Mouse (Mus musculus) intestine, postnatal 0 days (tissue): Measurements from ENCODE around the gene Myh6. TPM values are rescaled to one million over a fixed set of nuclear protein-coding genes. Genes with fewer than 3 reads are reported as not detected.

Experiments
- ATAC-seq: fragments of 200-750 bp; cut with Nextera tagmentation; 2 replicates; pipeline ENCODE4 v1.8.0; 2017; ENCODE audit warnings: mild to moderate bottlenecking, moderate TSS enrichment, moderate library complexity
- H3K27ac ChIP-seq: fragments of 300-500 bp; sonication (generic); 2 replicates; pipeline ENCODE4 v1.5.1; 2014; ENCODE audit warnings: mild to moderate bottlenecking, low read depth, low read length, moderate library complexity
- H3K27me3 ChIP-seq: fragments of 300-500 bp; sonication (generic); replicated peaks from 2 replicates; pipeline ENCODE4 v1.6.1; 2014; ENCODE audit warnings: low read length, mixed read lengths; ENCODE audit not compliant: control insufficient read depth, insufficient read depth
- H3K36me3 ChIP-seq: fragments of 300-500 bp; sonication (generic); 2 replicates; pipeline ENCODE4 v1.6.1; 2014; ENCODE audit warnings: mild to moderate bottlenecking, moderate library complexity; ENCODE audit not compliant: control insufficient read depth, insufficient read depth
- H3K4me1 ChIP-seq: fragments of 300-500 bp; sonication (generic); replicated peaks from 2 replicates; pipeline ENCODE4 v1.6.1; 2014; ENCODE audit warnings: antibody characterized with exemption, low read length, mixed read lengths; ENCODE audit not compliant: control insufficient read depth, insufficient read depth
- H3K4me2 ChIP-seq: fragments of 300-500 bp; sonication (generic); replicated peaks from 2 replicates; pipeline ENCODE4 v1.6.1; 2014; ENCODE audit warnings: low read depth, mild to moderate bottlenecking, moderate library complexity
- H3K4me3 ChIP-seq: fragments of 300-500 bp; sonication (generic); 2 replicates; pipeline ENCODE4 v1.5.1; 2014; ENCODE audit warnings: low read depth, low read length
- H3K9ac ChIP-seq: fragments of 300-500 bp; sonication (generic); 2 replicates; pipeline ENCODE4 v1.6.1; 2014; ENCODE audit warnings: mild to moderate bottlenecking, low read depth, low read length
- H3K9me3 ChIP-seq: fragments of 300-500 bp; sonication (generic); 2 replicates; pipeline ENCODE4 v1.6.1; 2016; ENCODE audit warnings: mixed run types; ENCODE audit not compliant: control insufficient read depth
- CTCF ChIP-seq: sonication (generic); IDR thresholded peaks from 2 replicates; pipeline ENCODE4 v1.5.1; 2016; ENCODE audit warnings: low read depth, mild to moderate bottlenecking, control low read depth, antibody characterized with exemption, moderate library complexity
- WGBS: fragments of 180-500 bp; shearing (Covaris S2); extraction: QIAGEN DNeasy Blood & Tissue Kit; methylation state at CpG from one replicate; pipeline ENCODE4 v1.1.7; 2014; 5-methylcytosine and 5-hydroxymethylcytosine counted together
- polyA plus RNA-seq: library from polyadenylated mRNA; unstranded; fragments of >200 nt; fragmentation: Nextera tagmentation; extraction: Ambion mirVana; gene quantifications from 2 replicates; pipeline ENCODE4 v1.2.1, GENCODE M21; 2015

The Myh6 gene
- polyA plus RNA-seq, 1 experiment from 2014 or later = 0.53 TPM

- Histone ChIP-seq H3K4me2 (no peak overlapping the region), H3K27ac (no peak overlapping the region), H3K4me3 (no peak overlapping the region), H3K9ac (no peak overlapping the region), H3K27me3 (0 out of 2 replicates have a peak, but pooled peaks cover 3% of the 10 kb centered on the region), H3K9me3 (no peaks in the 10 kb centered on the region), H3K4me1 (no peaks in the 10 kb centered on the region), H3K36me3 (no peaks in the 10 kb centered on the region)
- WGBS = 46% methylated on average over 6 of the region's 6 CpGs
- no peak for TF ChIP-seq CTCF
- no peak for ATAC-seq
Observed at GRCm38 (mm10) chr14:54936831-54937160, 29.9 kb downstream of the Myh6 start.

- no peaks in the 10 kb centered on the region for H3K4me1 ChIP-seq
- TF ChIP-seq CTCF = peak; percentile 49
- no peak for ATAC-seq
- no peak within 1 kb of the TSS for H3K9ac ChIP-seq
- H3K36me3 ChIP-seq = no peaks in the 10 kb centered on the region
- no peak within 1 kb of the TSS for H3K4me2 ChIP-seq
- no peak within 1 kb of the TSS for H3K4me3 ChIP-seq
- WGBS = 48% methylated on average over 8 of the region's 8 CpGs
- H3K27me3 ChIP-seq = 0 out of 2 replicates have a peak, but pooled peaks cover 3% of the 10 kb centered on the region
- H3K9me3 ChIP-seq = no peaks in the 10 kb centered on the region
- H3K27ac ChIP-seq = no peak within 1 kb of the TSS
Observed at GRCm38 (mm10) chr14:54935904-54936830, 30.6 kb downstream of the Myh6 start, which contains the start of gene Cmtm5. Cmtm5 (plus strand) TSS chr14:54936261.

- Histone ChIP-seq H3K4me2 (no peak within 1 kb of the TSS), H3K9ac (no peak within 1 kb of the TSS), H3K4me3 (no peak within 1 kb of the TSS), H3K27me3 (0 out of 2 replicates have a peak, but pooled peaks cover 6% of the 10 kb centered on the region), H3K36me3 (no peaks in the 10 kb centered on the region), H3K9me3 (no peaks in the 10 kb centered on the region), H3K4me1 (no peaks in the 10 kb centered on the region), H3K27ac (no peak within 1 kb of the TSS)
- no peak for TF ChIP-seq CTCF
- WGBS = 44% methylated on average over 6 of the region's 6 CpGs
- ATAC-seq = no peak
Observed at GRCm38 (mm10) chr14:54932645-54933150, 34.0 kb downstream of the Myh6 start, which contains the start of gene Il25. Il25 (plus strand) TSS chr14:54932695.

- 0 out of 2 replicates have a peak, but pooled peaks cover 2% of the 10 kb centered on the region for H3K4me1 ChIP-seq
- TF ChIP-seq CTCF = no peak
- WGBS = 34% methylated on average over 2 of the region's 2 CpGs
- H3K4me3 ChIP-seq = no peak overlapping the region
- no peaks in the 10 kb centered on the region for H3K36me3 ChIP-seq
- no peaks in the 10 kb centered on the region for H3K9me3 ChIP-seq
- no peak overlapping the region for H3K27ac ChIP-seq
- peaks cover 22% of the 10 kb centered on the region for H3K27me3 ChIP-seq
- H3K4me2 ChIP-seq = no peak overlapping the region
- no peak overlapping the region for H3K9ac ChIP-seq
- no peak for ATAC-seq
Observed at GRCm38 (mm10) chr14:54930431-54930830, 36.3 kb downstream of the Myh6 start.

- Histone ChIP-seq H3K4me1 (0 out of 2 replicates have a peak, but pooled peaks cover 2% of the 10 kb centered on the region), H3K27me3 (peaks cover 23% of the 10 kb centered on the region), H3K9me3 (no peaks in the 10 kb centered on the region), H3K4me2 (no peak overlapping the region), H3K4me3 (no peak overlapping the region), H3K27ac (no peak overlapping the region), H3K9ac (no peak overlapping the region), H3K36me3 (no peaks in the 10 kb centered on the region)
- TF ChIP-seq CTCF = no peak
- ATAC-seq = no peak
- WGBS = 64% methylated on average over 5 of the region's 5 CpGs
Observed at GRCm38 (mm10) chr14:54929801-54930200, 36.9 kb downstream of the Myh6 start.

GRCm38 (mm10) chr14:54927296-54927695 lies 39.4 kb downstream of the Myh6 start:
- Histone ChIP-seq H3K27me3 (peaks cover 21% of the 10 kb centered on the region), H3K27ac (peak overlapping the region; percentile 87), H3K9ac (no peak overlapping the region), H3K4me3 (peak overlapping the region; percentile 51), H3K36me3 (no peaks in the 10 kb centered on the region), H3K9me3 (no peaks in the 10 kb centered on the region), H3K4me1 (0 out of 2 replicates have a peak, but pooled peaks cover 2% of the 10 kb centered on the region), H3K4me2 (peak overlapping the region; percentile 76)
- TF ChIP-seq CTCF = no peak
- no peak for ATAC-seq
- 27% methylated on average over 7 of the region's 7 CpGs for WGBS
